Mouse (Mus musculus): Measurements from ENCODE around the gene Fibin.

Fibin gene

DNA sequence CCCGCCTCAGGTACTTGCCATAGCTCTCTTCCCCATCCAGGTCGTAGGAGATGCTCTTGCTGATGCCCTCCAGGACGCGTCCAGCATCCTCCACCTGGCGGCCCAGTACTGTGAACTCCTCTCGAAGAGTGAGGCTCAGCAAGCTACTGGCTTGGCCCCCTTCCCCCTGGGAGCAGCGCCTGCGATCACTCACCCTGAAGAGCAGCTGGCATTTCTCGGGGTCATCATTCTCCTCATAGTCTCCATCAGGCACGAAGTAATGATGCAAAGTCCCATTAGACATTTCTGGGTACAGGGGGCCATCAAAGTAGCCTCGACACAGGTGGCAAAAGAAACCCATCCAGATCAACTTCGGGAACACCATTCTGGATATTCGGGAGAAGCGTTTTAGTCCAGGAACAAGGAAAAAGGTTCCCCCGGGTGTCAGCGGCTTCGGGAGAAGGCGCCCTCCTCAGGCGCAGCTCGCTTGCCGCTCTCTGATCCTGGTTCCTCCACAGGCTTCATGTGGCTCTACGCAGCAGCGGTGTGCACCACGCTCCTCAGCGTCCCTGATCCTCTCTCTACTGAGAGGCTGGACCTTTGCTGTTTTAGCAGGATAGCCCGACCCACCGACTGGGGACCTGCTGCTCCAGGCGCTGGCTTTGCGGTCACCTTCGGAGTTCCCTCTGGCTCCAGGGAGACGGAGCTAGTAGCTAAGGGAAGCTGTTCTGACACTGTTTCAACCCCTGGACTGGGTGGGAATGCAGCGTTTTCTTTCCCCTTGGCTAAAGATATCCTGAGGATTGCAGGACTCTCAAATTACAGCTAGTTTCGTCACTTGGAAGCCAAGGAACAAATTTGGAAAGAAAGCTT is at the start of gene Fibin:
Fibin (minus strand) TSS at position 752 of the 852 bp plus-strand sequence.
- peak; percentile 22 for DNase-seq (ENCODE audit: low read depth, low spot score)

DNA sequence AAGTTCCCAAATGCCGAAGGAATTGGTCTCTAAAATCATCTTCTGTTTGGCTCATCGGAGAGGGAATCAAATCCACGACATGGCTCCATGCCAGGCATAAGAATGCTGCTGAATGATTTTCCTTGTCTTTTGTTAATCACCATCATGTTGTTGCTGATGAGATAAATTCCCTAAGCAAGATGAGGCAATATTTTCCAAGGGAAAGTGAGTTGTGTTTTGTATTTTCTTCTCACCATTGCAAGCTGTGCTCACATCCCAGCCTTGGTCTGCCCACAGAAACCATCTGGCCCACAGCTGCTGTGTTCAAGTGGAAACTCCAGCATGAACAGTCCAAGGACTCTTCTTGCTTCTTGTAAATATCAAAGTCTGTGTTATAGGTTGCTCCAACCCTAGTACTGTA is 48.4 kb upstream of the Fibin start:
- DNase-seq (ENCODE audit: low read depth, low spot score) = no peak

DNA sequence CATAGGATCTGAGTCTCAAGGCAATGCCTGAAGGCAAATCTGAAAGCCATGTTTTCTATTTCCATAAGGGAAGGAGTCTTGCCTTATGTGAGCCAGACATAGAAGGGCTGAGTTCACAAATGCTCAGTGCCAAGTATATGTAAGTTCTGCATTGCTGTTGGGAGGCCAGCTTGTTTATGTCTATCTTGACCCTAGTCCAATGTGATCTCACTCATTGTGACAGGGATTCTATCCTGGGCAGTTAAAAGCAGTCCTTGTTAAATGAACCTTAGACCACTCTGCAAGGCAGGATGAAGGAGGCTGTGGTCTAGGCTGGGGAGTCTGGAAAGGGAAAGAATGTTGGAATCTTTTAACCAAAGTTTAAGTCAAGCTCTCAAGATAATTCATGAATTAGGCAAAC is 45.8 kb upstream of the Fibin start:
- no peak for DNase-seq (ENCODE audit: low read depth, low spot score)

DNA sequence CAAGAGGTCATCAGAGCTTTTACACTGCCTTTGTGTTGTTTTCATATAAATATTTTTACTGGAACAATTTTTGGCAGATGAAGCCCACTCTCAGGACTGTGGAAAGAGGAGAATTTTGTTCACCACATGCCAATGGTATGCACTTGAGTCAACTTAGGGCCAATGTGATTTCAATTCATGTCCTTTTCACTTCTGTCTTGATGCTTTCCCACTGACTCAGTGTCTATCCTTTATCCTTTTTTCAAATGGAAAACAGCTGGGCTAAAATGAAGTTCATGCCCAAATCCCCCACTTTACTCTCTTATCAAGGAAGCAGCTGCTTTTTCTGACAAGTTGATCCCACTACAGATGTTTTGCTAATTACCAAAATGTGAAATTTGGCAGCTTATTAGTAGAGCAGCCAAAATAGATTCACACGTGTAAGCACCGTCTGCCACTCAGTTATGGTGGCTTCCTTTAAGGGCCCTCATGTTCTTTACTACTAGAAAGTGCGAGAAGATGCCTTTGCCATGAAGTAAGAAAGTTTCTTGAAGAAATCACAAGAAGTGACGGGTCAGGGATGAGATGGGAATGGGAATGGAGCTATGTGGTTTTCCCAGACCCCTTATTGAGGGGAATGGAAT is 29.8 kb upstream of the Fibin start:
- no peak for DNase-seq (ENCODE audit: low read depth, low spot score)

DNA sequence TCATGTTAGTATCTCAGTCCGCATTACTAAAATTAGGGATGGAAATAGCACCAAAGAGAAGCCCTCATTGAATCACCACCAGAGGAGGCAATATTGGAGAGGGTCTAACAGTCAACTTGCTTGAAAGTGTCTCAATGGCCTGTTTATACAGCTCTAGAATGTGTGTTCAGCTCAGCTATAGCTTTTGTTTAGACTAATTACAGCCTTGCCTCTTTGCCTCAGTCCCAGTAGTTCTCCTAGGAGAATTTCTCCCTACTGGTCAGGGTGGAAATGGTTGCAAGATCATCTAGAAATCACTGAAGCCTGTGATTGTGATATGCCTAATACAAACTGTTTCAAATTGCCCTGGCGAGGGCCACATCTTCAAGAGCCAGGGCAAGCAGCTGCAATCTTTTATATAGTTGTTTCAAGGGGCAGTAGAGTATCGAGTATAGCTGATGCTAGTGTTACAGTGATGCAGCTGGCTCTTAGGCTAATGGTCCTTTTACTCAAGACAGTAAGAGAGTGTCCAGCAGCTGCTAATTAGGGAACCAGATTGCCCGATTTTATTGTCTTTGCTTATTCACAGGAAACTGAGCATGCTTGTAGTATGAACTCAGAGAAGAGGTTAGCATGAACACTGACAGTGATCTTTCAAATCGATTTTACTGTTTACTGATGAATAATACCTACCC is 27.9 kb upstream of the Fibin start:
- no peak for DNase-seq (ENCODE audit: low read depth, low spot score)

DNA sequence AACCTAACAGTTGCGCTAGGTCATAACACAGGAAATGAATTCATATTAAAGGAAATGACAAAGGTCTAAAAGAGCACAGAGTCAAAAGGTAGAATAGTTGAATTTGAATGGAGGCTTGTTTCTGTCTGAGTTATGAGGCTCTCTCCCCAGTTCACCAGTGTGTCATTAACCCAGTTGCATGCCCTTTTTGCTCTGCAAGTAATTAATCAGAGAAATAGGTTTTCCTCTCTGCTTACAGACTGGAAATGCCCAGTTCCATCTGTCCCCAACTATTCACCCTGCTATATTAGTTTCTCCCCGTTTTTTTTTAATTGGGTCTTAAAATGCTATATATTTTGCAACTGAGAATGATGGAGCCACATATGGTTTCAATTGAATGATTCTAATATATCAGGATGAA is 16.8 kb upstream of the Fibin start:
- DNase-seq (ENCODE audit: low read depth, low spot score) = no peak

DNA sequence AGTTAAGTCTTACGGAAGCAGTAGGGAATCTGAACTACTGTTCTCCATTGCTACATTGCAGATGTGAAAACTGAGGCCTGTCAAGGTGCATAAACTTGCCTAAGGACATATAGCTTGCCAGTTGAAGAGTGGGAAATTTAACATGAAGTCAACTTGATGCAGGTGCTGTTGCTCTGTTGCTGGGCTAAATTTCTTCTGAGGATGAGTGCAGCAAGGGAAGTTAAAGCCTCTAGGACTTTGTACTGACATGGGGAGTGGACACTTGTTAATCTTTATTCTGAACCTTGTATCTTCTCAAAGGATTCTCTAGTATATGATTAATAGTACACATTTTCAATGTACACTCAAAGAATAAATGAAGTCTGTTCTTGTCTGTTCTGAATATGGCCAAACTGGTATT is 13.7 kb upstream of the Fibin start:
- DNase-seq (ENCODE audit: low read depth, low spot score) = no peak

DNA sequence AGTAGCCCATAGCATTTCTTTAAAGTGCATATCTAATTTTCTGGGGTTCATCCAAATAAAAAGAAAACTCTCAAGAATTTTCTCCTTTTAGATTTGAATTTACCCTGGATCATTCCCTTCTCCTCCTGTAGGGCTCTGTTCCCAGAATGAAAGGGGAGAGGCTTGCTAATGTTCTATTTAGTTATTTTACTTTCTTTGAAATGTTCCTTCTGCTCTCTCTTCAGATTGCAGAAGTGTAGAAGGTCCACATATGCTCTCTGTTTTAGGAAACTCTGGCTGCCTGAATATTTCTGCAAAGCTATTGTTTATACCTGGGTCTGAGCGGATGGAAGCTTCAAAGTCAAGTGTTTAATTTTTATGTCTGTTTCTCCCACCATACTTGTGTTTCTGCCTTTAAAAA is 12.5 kb upstream of the Fibin start:
- no peak for DNase-seq (ENCODE audit: low read depth, low spot score)

DNA sequence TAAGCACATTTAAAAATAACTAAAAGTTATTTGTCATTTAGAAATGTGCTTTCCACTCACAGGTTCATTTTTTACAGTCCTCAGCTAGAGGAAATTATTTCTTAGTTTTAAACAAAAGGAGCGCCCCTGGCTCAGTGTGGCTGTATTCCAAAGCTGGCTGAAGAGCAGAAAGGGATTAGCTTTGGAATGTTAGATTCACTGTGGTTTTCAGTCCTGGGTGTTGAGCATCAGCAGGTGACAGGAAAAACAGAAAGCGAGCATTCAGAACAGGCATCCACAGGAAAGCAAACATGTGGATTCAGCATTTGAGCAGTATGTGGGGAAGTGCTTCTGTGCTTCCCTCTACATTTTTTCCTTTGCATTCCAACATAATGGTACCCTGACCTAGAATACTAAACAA is 10.2 kb upstream of the Fibin start:
- DNase-seq (ENCODE audit: low read depth, low spot score) = no peak

DNA sequence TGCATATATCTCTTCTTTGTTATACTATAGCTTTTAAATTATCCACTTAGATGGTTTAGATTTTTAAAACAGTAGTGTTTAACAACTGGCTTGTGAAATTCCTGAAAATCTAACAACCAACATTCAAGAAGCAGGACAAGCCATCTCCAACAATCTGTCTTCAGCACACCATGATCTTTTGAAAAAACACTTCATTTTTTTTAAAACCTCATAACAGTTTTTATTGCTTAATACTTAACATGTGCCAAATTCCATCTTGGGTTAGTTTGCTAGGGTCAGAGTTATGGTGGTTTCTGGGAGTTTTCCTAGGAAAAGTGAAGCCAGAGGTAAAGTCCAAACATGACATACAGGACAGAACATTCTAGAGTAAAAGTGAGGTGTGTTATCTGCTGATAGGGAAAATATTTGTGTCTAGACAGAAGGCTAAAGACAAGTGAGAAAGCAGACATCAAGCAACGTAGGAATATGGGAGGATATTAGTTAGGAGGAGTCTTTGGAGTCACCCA is 4.5 kb upstream of the Fibin start:
- DNase-seq (ENCODE audit: low read depth, low spot score) = no peak

DNA sequence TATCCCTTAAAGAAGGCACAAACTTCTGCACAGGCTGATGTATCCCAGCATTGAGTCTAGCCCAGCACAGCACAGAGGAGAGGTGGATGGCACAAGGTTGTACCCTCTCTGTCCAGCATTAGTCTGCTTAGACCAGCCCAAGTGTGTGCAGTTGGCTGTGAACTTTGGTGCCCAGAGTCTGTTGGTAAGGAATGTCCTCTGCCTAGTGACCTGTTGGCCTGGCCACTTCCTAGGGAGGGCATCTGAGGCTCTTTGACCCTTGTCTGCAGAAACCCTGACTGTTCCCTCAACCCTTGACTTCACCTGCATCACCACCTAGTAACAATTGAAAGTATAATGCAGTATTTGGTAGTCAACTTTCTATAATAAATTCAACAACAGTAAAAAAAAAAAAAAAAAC is 2.4 kb upstream of the Fibin start:
- DNase-seq (ENCODE audit: low read depth, low spot score) = no peak

DNA sequence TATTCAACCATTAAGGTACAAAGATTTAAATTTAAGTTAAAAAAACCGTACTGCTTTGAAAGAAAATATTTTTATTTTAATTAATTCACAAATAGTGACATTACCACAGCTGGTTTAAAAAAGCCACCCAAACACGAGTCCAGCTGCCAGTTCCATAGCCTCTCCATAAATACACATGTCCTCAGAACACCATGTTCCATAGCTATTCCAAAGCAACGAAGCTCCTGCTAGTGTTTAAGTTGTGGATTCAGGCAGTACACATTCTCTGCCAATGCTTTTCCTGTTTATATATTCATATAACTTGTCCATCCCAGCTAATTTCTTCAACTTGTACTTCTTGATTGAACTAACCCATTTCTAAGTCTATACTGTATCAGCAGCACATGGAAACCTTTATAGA is 872 bp upstream of the Fibin start:
- no peak for DNase-seq (ENCODE audit: low read depth, low spot score)

DNA sequence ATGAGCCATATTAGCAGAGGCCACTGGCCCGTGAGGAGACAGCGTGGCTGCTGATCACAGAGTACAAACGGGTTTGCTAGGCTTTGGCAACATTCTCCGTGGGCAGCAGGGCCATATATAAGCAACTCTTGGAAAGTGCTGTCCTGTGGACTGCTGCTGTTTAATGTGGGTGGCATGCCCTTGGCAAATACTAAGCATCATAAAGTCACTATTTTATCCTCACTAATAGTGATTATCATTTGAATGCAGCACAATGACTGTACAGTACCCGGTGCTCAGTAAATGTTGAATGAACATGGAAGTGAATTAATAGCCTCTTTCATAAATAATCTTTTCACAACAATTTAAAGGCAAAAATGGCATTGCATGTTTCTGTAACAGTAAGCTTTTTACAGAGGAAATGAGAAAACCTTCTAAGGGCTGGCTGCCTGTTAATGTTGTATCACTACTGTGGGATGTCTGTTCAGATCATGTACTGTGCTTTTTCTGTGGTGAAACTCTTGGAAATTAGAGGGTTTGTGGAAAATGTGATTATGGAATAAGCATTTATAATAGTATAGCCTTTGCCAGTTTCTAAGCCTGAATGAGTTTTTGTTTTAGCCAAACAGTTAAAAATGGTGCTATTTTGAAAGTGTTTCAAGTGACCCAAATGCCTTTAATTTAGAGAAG is 9.5 kb downstream of the Fibin start:
- DNase-seq (ENCODE audit: low read depth, low spot score) = no peak

DNA sequence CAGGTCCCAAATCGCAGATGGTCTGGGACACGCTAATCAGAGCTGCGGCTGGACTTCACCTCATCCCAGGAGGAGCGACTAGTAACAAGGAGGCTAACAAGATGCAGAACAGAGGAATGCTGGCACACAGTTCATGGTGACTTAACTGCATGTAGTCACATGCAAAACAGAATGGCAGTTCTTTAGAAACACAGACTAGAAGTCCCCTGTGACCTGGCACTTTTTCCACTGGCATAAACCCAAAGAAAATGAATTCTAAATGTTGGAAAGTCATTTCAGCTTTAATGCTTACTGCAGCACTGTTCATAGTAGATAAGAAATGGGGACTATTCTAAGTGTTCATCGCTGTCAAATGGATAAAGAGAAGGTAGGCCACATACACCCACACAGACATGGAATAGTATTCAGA is 11.1 kb downstream of the Fibin start:
- no peak for DNase-seq (ENCODE audit: low read depth, low spot score)

DNA sequence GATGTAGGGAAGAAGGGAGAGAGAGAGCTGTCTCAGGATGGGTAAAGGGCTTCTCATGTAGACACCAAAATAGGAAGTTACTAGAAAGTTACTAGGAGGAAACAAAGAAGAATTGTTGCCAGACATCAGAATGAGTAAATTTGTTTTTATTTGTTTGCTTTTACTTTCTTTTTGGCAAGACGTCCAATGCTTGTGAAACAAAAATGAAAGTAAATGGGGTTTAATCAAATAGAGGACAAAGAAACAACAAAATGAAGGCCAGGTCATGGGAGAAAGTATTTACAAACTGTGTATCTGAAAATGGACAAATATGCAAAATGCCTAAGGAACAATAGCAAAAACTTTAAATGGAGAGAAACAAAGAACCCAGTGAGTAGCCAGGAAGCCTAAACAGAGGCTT is 11.6 kb downstream of the Fibin start:
- DNase-seq (ENCODE audit: low read depth, low spot score) = no peak

DNA sequence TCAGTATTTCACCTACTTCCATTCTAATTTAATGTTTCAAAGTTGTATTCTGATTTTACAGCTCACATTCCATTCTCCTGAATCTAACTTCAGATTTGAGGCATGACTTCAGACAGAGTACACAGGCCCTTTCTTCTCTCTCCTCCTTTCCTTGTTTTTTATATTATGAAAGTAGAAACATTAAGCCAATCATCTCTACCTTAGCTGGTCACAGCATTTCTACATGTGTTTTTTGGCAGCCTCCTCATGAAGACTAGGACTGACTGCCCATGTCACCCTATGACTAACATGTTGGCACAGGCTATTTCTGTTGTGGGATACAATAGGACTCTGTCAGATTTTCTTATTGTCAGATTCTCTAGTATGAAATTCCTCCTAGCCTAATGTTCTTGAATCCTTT is 34.0 kb downstream of the Fibin start:
- no peak for DNase-seq (ENCODE audit: low read depth, low spot score)

DNA sequence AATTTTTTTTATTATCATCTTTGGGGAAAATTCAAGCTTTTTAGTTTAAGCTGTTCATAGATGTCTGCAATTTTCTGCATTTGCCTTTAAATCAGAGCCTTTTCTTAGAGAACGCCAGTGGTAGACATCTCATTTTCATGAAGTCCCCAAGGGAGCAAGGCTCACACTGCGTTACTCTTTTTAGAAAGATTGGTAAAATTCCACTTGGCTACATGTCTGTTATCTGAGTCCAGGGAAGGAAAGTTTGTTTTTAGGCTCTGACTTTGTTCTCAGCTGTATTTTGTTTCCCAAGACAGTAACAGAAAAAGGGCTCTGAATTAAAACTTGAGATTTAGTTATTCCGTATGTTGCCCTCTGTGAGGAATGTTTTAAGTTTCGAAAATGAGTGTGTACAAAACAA is 43.0 kb downstream of the Fibin start:
- no peak for DNase-seq (ENCODE audit: low read depth, low spot score)

DNA sequence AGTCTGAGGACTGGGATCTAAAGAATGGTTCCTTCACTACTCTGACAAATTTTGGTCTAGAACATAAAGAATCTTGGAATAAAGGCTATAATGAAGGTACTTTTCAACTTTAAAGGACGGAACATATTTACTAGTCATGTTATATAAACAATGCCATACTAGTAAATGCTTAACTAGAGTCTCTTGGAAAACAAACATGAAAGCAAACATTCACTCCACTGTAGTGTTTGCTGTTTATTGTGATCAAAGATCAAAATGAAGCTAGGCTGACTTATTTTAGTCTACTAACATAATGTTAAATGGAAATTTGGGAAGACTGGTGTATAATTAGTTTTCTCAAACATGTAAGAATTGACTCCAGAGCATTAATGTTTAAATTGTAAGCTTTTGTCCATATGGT is 43.7 kb downstream of the Fibin start:
- no peak for DNase-seq (ENCODE audit: low read depth, low spot score)

DNA sequence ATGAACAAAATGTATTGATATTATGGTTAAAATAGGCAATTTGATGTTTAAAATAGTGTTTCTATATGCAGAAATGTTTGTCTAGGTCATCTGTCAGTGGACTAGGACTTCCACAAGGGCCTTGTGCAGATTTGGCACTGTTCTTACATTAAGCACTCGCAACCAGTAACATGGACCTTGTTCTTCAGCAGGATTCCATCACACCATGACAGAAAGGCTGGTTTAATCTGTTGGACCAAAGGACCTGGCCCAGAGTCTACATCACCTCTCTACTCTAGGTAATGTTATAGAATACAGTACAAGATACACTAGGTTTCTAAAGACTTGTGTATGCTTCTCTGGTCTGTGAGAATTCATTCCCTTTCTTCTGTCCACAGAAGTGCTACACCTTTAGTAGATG is 44.3 kb downstream of the Fibin start:
- DNase-seq (ENCODE audit: low read depth, low spot score) = no peak

DNA sequence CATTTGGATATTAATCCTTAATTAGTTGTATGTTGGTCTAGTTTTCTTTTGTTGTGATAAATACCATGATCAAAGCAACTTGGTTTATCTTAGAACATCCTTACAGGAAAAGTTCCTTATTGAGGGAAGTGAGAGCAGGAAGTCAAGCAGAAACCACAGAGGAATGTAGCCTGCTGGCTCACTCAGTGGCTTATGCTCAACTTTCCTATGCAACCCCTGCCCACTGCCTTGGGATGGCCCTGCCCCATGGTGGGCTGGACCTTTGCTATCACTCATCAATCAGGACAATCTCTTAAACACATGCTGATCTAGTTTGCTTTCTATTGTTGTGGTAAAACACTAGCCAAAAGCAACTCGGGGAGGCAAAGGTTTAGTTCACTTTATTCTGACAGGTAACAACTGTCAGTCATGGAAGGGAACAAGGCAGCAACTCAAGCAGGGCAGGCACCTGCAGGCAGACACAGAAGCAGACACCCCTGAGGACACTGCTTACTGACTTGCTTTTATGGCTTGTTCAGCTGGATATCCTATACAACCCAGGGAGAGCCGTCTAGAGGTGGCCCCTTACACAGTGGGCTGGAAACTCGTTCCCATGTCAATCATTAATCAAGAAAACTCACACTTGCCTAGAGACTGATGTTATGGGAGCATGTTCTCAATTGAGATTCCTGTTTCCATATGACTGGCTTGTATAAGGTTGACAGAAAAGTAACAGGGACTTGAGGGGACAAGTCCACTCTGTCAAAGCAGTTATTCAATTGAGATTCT is 46.7 kb downstream of the Fibin start:
- DNase-seq (ENCODE audit: low read depth, low spot score) = no peak

DNA sequence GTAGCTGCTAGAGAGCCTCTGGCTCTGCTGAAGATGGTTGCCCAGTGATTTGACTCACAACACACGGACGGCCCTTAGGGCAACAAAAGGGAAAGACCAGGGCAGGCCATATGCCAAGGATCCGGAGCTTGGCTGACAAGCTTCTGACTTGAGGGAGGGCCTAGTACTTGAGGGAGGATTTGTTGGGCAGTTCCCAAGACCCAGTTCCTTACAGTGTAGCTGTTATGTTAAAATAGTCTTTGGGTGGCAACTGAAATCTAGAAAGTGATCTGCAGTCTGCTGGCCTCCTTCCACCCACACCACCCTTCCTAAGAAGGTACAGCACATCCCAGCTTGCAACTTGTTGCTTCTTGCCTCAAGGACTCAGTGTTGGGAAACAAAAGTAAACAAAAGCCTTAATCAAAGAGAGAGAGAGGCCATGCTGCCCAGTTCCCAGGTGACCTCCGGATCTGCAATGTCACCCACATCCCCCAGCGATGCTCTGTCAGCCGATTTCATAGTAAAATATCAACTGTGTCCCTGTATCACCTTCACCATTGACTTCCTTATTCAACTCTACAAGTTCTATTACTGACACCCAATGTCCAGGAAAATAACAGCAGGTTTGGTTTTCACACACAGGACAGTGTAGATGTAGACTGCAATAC is 48.4 kb downstream of the Fibin start, which contains the start of gene Bbox1:
Bbox1 (minus strand) TSS at position 52 of the 647 bp plus-strand sequence.
- DNase-seq (ENCODE audit: low read depth, low spot score) = no peak

All from WW6 (cell line).